Mouse (Mus musculus) neural tube, embryonic 11.5 days (tissue): ENCODE data around the gene Col6a6. TPM values are rescaled to one million over a fixed set of nuclear protein-coding genes. Genes with fewer than 3 reads are reported as not detected.

ENCODE experiments used
- ATAC-seq: fragments of 200-750 bp; cut with Nextera tagmentation; 2 replicates; pipeline ENCODE4 v1.8.0; 2017; ENCODE audit warnings: moderate number of reproducible peaks, mild to moderate bottlenecking, moderate TSS enrichment, moderate library complexity; ENCODE audit not compliant: insufficient read depth, low FRiP score, low TSS enrichment
- DNase-seq: peaks from one replicate; pipeline ENCODE4 v3.0.0-alpha.2; 2015; ENCODE audit warnings: low spot score
- H3K27ac ChIP-seq: fragments of 300-500 bp; sonication (generic); 2 replicates; pipeline ENCODE4 v1.5.1; 2014; ENCODE audit warnings: low read depth, mild to moderate bottlenecking, low read length
- H3K27me3 ChIP-seq: fragments of 300-500 bp; sonication (generic); 2 replicates; pipeline ENCODE4 v1.6.1; 2014; ENCODE audit warnings: mild to moderate bottlenecking, low read length, mixed read lengths; ENCODE audit not compliant: control insufficient read depth, insufficient read depth
- H3K36me3 ChIP-seq: fragments of 300-500 bp; sonication (generic); 2 replicates; pipeline ENCODE4 v1.6.1; 2014; ENCODE audit warnings: mild to moderate bottlenecking, low read length, moderate library complexity, mixed read lengths; ENCODE audit not compliant: control insufficient read depth, insufficient read depth
- H3K4me1 ChIP-seq: fragments of 300-500 bp; sonication (generic); 2 replicates; pipeline ENCODE4 v1.6.1; 2014; ENCODE audit warnings: low read length, mixed read lengths; ENCODE audit not compliant: control insufficient read depth, insufficient read depth
- H3K4me2 ChIP-seq: fragments of 300-500 bp; sonication (generic); 2 replicates; pipeline ENCODE4 v1.6.1; 2014; ENCODE audit warnings: low read depth, mild to moderate bottlenecking, moderate library complexity
- H3K4me3 ChIP-seq: fragments of 300-500 bp; sonication (generic); 2 replicates; pipeline ENCODE4 v1.5.1; 2014; ENCODE audit warnings: low read depth, low read length
- H3K9ac ChIP-seq: fragments of 300-500 bp; sonication (generic); 2 replicates; pipeline ENCODE4 v1.6.1; 2014; ENCODE audit warnings: mild to moderate bottlenecking, low read length
- H3K9me3 ChIP-seq: fragments of 300-500 bp; sonication (generic); 2 replicates; pipeline ENCODE4 v1.6.1; 2016; ENCODE audit warnings: low read length; ENCODE audit not compliant: control insufficient read depth
- WGBS: fragments of 180-500 bp; shearing (Covaris S2); extraction: QIAGEN DNeasy Blood & Tissue Kit; methylation state at CpG from one replicate; pipeline ENCODE4 v1.1.7; 2014; 5-methylcytosine and 5-hydroxymethylcytosine counted together
- polyA plus RNA-seq: library from polyadenylated mRNA; unstranded; fragments of >200 nt; fragmentation: Nextera tagmentation; extraction: Ambion mirVana; gene quantifications from 2 replicates; pipeline ENCODE4 v1.2.1, GENCODE M21; 2014

Col6a6 gene
- polyA plus RNA-seq, 1 experiment from 2014 or later = 0.13 TPM

GRCm38 (mm10) chr9:105693056-105693455, 134.9 kb downstream of the Col6a6 start:
- no peak for ATAC-seq
- no peak for DNase-seq
- H3K4me3 ChIP-seq = no peak overlapping the region
- no peak overlapping the region for H3K27ac ChIP-seq
- no peaks in the 10 kb centered on the region for H3K4me1 ChIP-seq
- WGBS = 92% methylated on average over 9 of the region's 9 CpGs
- H3K9me3 ChIP-seq = no peaks in the 10 kb centered on the region
- no peak overlapping the region for H3K4me2 ChIP-seq
- no peaks in the 10 kb centered on the region for H3K27me3 ChIP-seq
- H3K9ac ChIP-seq = no peak overlapping the region
- H3K36me3 ChIP-seq = no peaks in the 10 kb centered on the region

DNA sequence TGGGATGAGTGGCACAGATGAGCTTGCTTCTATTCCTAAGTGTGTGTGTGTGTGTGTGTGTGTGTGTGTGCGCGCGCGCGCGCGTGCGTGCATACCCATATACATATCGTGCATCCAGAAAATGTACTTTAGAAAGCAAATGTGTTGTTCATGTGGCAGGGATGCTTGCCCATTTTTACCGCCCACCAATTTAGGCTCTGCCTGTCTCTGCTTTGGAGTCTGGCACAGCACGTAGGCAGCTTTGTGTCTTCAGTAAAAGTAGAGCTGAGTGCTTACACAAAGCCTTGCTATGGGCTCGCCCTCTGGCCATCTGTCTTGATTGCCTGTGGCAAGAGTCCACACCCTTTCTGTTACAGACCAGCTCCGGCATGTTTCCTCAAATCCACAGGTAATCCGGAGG, 135.5 kb downstream of the Col6a6 start:
- H3K4me1 ChIP-seq = no peaks in the 10 kb centered on the region
- no peaks in the 10 kb centered on the region for H3K36me3 ChIP-seq
- H3K27me3 ChIP-seq = no peaks in the 10 kb centered on the region
- WGBS = 93% methylated on average over 14 of the region's 14 CpGs
- H3K4me3 ChIP-seq = no peak overlapping the region
- no peak overlapping the region for H3K4me2 ChIP-seq
- no peaks in the 10 kb centered on the region for H3K9me3 ChIP-seq
- DNase-seq (no peak), ATAC-seq (no peak)
- no peak overlapping the region for H3K9ac ChIP-seq
- H3K27ac ChIP-seq = no peak overlapping the region

GRCm38 (mm10) chr9:105689485-105689884, 138.5 kb downstream of the Col6a6 start:
- DNase-seq = no peak
- Histone ChIP-seq H3K27me3 (no peaks in the 10 kb centered on the region), H3K4me2 (no peak overlapping the region), H3K4me3 (no peak overlapping the region), H3K36me3 (no peaks in the 10 kb centered on the region), H3K4me1 (no peaks in the 10 kb centered on the region), H3K27ac (no peak overlapping the region), H3K9me3 (no peaks in the 10 kb centered on the region), H3K9ac (no peak overlapping the region)
- 57% methylated on average over 7 of the region's 7 CpGs for WGBS
- ATAC-seq = no peak

GRCm38 (mm10) chr9:105684549-105685165, 143.3 kb downstream of the Col6a6 start:
- Histone ChIP-seq H3K9ac (no peak overlapping the region), H3K36me3 (no peaks in the 10 kb centered on the region; the same call in 1 of the 2 replicates), H3K27me3 (no peaks in the 10 kb centered on the region), H3K27ac (no peak overlapping the region), H3K4me3 (no peak overlapping the region), H3K4me1 (no peaks in the 10 kb centered on the region), H3K9me3 (no peaks in the 10 kb centered on the region), H3K4me2 (no peak overlapping the region)
- ATAC-seq (no peak), DNase-seq (no peak)
- WGBS = 92% methylated on average over 13 of the region's 13 CpGs

- peaks cover 7% of the 10 kb centered on the region for H3K36me3 ChIP-seq
- no peak overlapping the region for H3K4me2 ChIP-seq
- WGBS = 91% methylated on average over 7 of the region's 7 CpGs
- no peak overlapping the region for H3K4me3 ChIP-seq
- ATAC-seq (no peak), DNase-seq (no peak)
- no peaks in the 10 kb centered on the region for H3K9me3 ChIP-seq
- no peaks in the 10 kb centered on the region for H3K27me3 ChIP-seq
- no peaks in the 10 kb centered on the region for H3K4me1 ChIP-seq
- no peak overlapping the region for H3K27ac ChIP-seq
- no peak overlapping the region for H3K9ac ChIP-seq
Observed at GRCm38 (mm10) chr9:105681386-105681785, 146.6 kb downstream of the Col6a6 start.

- DNase-seq = no peak
- H3K4me2 ChIP-seq = no peak overlapping the region
- peaks cover 9% of the 10 kb centered on the region for H3K36me3 ChIP-seq
- no peak overlapping the region for H3K4me3 ChIP-seq
- no peak overlapping the region for H3K27ac ChIP-seq
- H3K9me3 ChIP-seq = no peaks in the 10 kb centered on the region
- H3K4me1 ChIP-seq = no peaks in the 10 kb centered on the region
- ATAC-seq = no peak
- H3K27me3 ChIP-seq = no peaks in the 10 kb centered on the region
- no peak overlapping the region for H3K9ac ChIP-seq
- WGBS = 87% methylated on average over 11 of the region's 11 CpGs
Observed at GRCm38 (mm10) chr9:105675941-105676340, 152.0 kb downstream of the Col6a6 start.

GRCm38 (mm10) chr9:105672032-105672431, 155.9 kb downstream of the Col6a6 start:
- no peak overlapping the region for H3K4me3 ChIP-seq

GRCm38 (mm10) chr9:105670916-105671315, 157.0 kb downstream of the Col6a6 start:
- DNase-seq = no peak
- Histone ChIP-seq H3K27me3 (no peaks in the 10 kb centered on the region), H3K4me3 (no peak overlapping the region), H3K9ac (no peak overlapping the region), H3K36me3 (peaks cover 4% of the 10 kb centered on the region), H3K4me2 (no peak overlapping the region), H3K4me1 (no peaks in the 10 kb centered on the region), H3K9me3 (no peaks in the 10 kb centered on the region), H3K27ac (no peak overlapping the region)
- ATAC-seq = no peak
- 95% methylated on average over 4 of the region's 4 CpGs for WGBS

More at GRCm38 (mm10) chr9:105672032-105672431, 155.9 kb downstream of the Col6a6 start:
- H3K4me1 ChIP-seq = no peaks in the 10 kb centered on the region
- H3K27me3 ChIP-seq = no peaks in the 10 kb centered on the region
- H3K4me2 ChIP-seq = no peak overlapping the region
- ATAC-seq (no peak), DNase-seq (no peak)
- H3K9ac ChIP-seq = no peak overlapping the region
- H3K36me3 ChIP-seq = peaks cover 9% of the 10 kb centered on the region
- WGBS = 84% methylated on average over 2 of the region's 2 CpGs
- no peaks in the 10 kb centered on the region for H3K9me3 ChIP-seq
- no peak overlapping the region for H3K27ac ChIP-seq

DNA sequence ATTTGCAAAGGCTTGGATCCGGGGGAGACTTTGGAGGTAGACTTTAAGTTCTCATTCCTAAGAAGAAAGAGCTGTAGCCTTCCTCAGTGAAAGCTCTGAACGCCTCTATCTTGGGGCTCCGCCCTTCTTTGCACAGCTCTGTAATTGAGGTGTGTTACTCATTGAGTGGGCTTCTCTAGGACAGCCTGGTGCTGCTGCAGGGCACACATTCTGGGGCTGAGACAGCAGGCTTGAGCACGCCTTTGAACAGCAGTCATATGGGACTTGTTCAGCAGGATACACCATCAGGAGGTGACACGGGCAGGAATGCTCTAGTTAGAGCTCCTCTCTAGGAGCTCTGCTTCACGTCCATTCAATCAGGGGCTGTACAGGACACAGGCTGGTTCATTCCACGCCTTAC, 162.7 kb downstream of the Col6a6 start:
- Histone ChIP-seq H3K9me3 (no peaks in the 10 kb centered on the region), H3K36me3 (peaks cover 4% of the 10 kb centered on the region), H3K9ac (no peak overlapping the region), H3K4me1 (no peaks in the 10 kb centered on the region), H3K27me3 (no peaks in the 10 kb centered on the region), H3K4me2 (no peak overlapping the region), H3K27ac (no peak overlapping the region), H3K4me3 (no peak overlapping the region)
- 92% methylated on average over 7 of the region's 7 CpGs for WGBS
- ATAC-seq (no peak), DNase-seq (no peak)
